Mouse (Mus musculus) MEL (cell line): ENCODE measurements around the gene Jup. TPM values are rescaled to one million over a fixed set of nuclear protein-coding genes. Genes with fewer than 3 reads are reported as not detected.

Experiments
- DNase-seq: peaks from one replicate; pipeline ENCODE4 v3.0.0; 2011; ENCODE audit warnings: low read depth, low spot score
- H3K27ac ChIP-seq: 2 replicates; pipeline ENCODE4 v1.5.1; 2012; ENCODE audit warnings: low read depth, mild to moderate bottlenecking, control low read depth, low read length, moderate library complexity; ENCODE audit not compliant: control insufficient read depth
- H3K27me3 ChIP-seq, 2 experiments: fragments of 150-350 bp in 1 of 2; sonication (generic) in 1 of 2; 2 replicates each; pipeline ENCODE4 v1.6.1; 2012; ENCODE audit warnings: low read length in 2 of 2, mild to moderate bottlenecking in 2 of 2, improper control_type of control experiment in 1 of 2, moderate library complexity in 1 of 2; ENCODE audit not compliant: insufficient read depth in 2 of 2, control insufficient read depth in 1 of 2
- H3K36me3 ChIP-seq, 2 experiments: 2 replicates each; pipeline ENCODE4 v1.6.1; 2012 to 2014; ENCODE audit warnings: low read length in 2 of 2, improper control_type of control experiment in 1 of 2, inconsistent platforms in 1 of 2, mild to moderate bottlenecking in 1 of 2; ENCODE audit not compliant: insufficient read depth in 2 of 2, control insufficient read depth in 1 of 2
- H3K4me1 ChIP-seq, 2 experiments: fragments of 150-350 bp in 1 of 2; sonication (generic) in 1 of 2; 2 replicates each; pipeline ENCODE4 v1.6.1; 2012; ENCODE audit warnings: low read length in 2 of 2, improper control_type of control experiment in 1 of 2, mild to moderate bottlenecking in 1 of 2; ENCODE audit not compliant: insufficient read depth in 2 of 2, control insufficient read depth in 1 of 2
- H3K4me3 ChIP-seq, 2 experiments: fragments of 150-350 bp in 1 of 2; sonication (generic) in 1 of 2; 2 replicates each; pipeline ENCODE4 v1.5.1; 2012; ENCODE audit warnings: low read depth in 2 of 2, low read length in 2 of 2, mild to moderate bottlenecking in 2 of 2, moderate library complexity in 2 of 2, control low read depth in 1 of 2, improper control_type of control experiment in 1 of 2; ENCODE audit not compliant: control insufficient read depth in 1 of 2, insufficient read depth in 1 of 2
- H3K79me2 ChIP-seq: 2 replicates; pipeline ENCODE4 v1.6.1; 2012; ENCODE audit warnings: mild to moderate bottlenecking, low read length, moderate library complexity; ENCODE audit not compliant: control insufficient read depth, poor library complexity, insufficient read depth
- H3K9ac ChIP-seq: 2 replicates; pipeline ENCODE4 v1.6.1; 2012; ENCODE audit warnings: low read depth, mild to moderate bottlenecking, control low read depth, low read length, moderate library complexity; ENCODE audit not compliant: control insufficient read depth, poor library complexity, severe bottlenecking
- H3K9me3 ChIP-seq: fragments of 150-350 bp; sonication (generic); replicated peaks from 2 replicates; pipeline ENCODE4 v1.6.1; 2012; ENCODE audit warnings: mild to moderate bottlenecking, low read length, improper control_type of control experiment, moderate library complexity; ENCODE audit not compliant: insufficient read depth
- E2F4 ChIP-seq: IDR thresholded peaks from 2 replicates; pipeline ENCODE4 v1.6.1; 2011; ENCODE audit warnings: low read depth, low read length, improper control_type of control experiment, borderline replicate concordance
- EP300 ChIP-seq, 2 experiments: IDR thresholded peaks; 2 replicates each; pipeline ENCODE4 v1.6.1; 2011; ENCODE audit warnings: improper control_type of control experiment in 2 of 2, low read length in 2 of 2, low read depth in 1 of 2, mild to moderate bottlenecking in 1 of 2
- ETS1 ChIP-seq: IDR thresholded peaks from 2 replicates; pipeline ENCODE4 v1.6.1; 2012; ENCODE audit warnings: low read depth, mild to moderate bottlenecking, inconsistent platforms, low read length, improper control_type of control experiment, moderate library complexity
- GABPA ChIP-seq: IDR thresholded peaks from 2 replicates; pipeline ENCODE4 v1.6.1; 2012; ENCODE audit warnings: low read depth, mild to moderate bottlenecking, inconsistent platforms, low read length, improper control_type of control experiment, moderate library complexity
- GATA1 ChIP-seq: IDR thresholded peaks from 2 replicates; pipeline ENCODE4 v1.6.1; 2011; ENCODE audit warnings: low read depth, low read length, improper control_type of control experiment
- MYB ChIP-seq: IDR thresholded peaks from 2 replicates; pipeline ENCODE4 v1.6.1; 2011; ENCODE audit warnings: mild to moderate bottlenecking, low read depth, low read length, improper control_type of control experiment
- MYC ChIP-seq: IDR thresholded peaks from 2 replicates; pipeline ENCODE4 v1.6.1; 2011; ENCODE audit warnings: low read depth, mild to moderate bottlenecking, low read length, improper control_type of control experiment, moderate library complexity
- NELFE ChIP-seq: IDR thresholded peaks from 2 replicates; pipeline ENCODE4 v1.6.1; 2011; ENCODE audit warnings: low read depth, low read length, improper control_type of control experiment
- POLR2AphosphoS2 ChIP-seq: IDR thresholded peaks from 2 replicates; pipeline ENCODE4 v1.6.1; 2011; ENCODE audit warnings: low read length, improper control_type of control experiment
- POLR2AphosphoS5 ChIP-seq: IDR thresholded peaks from 2 replicates; pipeline ENCODE4 v1.6.1; 2012; ENCODE audit warnings: low read depth, borderline replicate concordance, mild to moderate bottlenecking, inconsistent platforms, low read length, moderate library complexity, mixed read lengths
- UBTF ChIP-seq: IDR thresholded peaks from 2 replicates; pipeline ENCODE4 v1.6.1; 2012; ENCODE audit warnings: low read depth, mild to moderate bottlenecking, inconsistent platforms, low read length, improper control_type of control experiment, moderate library complexity, borderline replicate concordance; ENCODE audit not compliant: insufficient read depth
- USF1 ChIP-seq: IDR thresholded peaks from 2 replicates; pipeline ENCODE4 v1.6.1; 2014; ENCODE audit warnings: low read depth, mild to moderate bottlenecking, inconsistent platforms, low read length, improper control_type of control experiment, moderate library complexity
- ZC3H11A ChIP-seq: IDR thresholded peaks from 2 replicates; pipeline ENCODE4 v1.6.1; 2012; ENCODE audit warnings: low read depth, mild to moderate bottlenecking, inconsistent platforms, low read length, improper control_type of control experiment
- ZNF384 ChIP-seq: IDR thresholded peaks from 2 replicates; pipeline ENCODE4 v1.6.1; 2012; ENCODE audit warnings: low read depth, mild to moderate bottlenecking, inconsistent platforms, low read length, improper control_type of control experiment
- polyA plus RNA-seq, 2 experiments: library from polyadenylated mRNA; stranded (reverse) in 1 of 2; unstranded in 1 of 2; fragments of >175 nt in 1 of 2; fragments of >200 nt in 1 of 2; gene quantifications; 2 replicates each; pipeline versions ENCODE4 v1.2.1 to v1.2.4; 2012; ENCODE audit warnings: low replicate concordance in 2 of 2, low read depth in 1 of 2; ENCODE audit not compliant: insufficient read length in 2 of 2, insufficient read depth in 1 of 2, missing spikeins in 1 of 2
- total RNA-seq: library from RNA; depleted of rRNA; stranded (reverse); fragments of 300-350 nt; gene quantifications from 2 replicates; pipeline ENCODE4 v1.2.3, GENCODE M21; 2012

Jup gene
- total and polyA plus RNA-seq, 3 experiments: 1.0 to 8.5 TPM; not detected in 1

GRCm38 (mm10) chr11:100425851-100426250 lies 28.3 kb upstream of the Jup start (continued):
- TF ChIP-seq MYC (peak; percentile 75; the same call in 1 of the 2 replicates), GABPA (no peak), ETS1 (peak; percentile 46; the same call in 1 of the 2 replicates), ZC3H11A (peak; percentile 95), MYB (no peak), ZNF384 (peak; percentile 65; the same call in 1 of the 2 replicates), GATA1 (peak; percentile 96), NELFE (no peak)

- TF ChIP-seq EP300 (IDR thresholded peaks at IDR 0.05; ENCODE audit: low read depth in 1 of 2, low read length in 2 of 2) (no peak), UBTF (no peak), ETS1 (no peak), NELFE (no peak)
- H3K9ac ChIP-seq: no peak overlapping the region
- no peaks in the 10 kb centered on the region for H3K9me3 ChIP-seq
- H3K4me1 ChIP-seq: peaks cover 2 to 8% of the 10 kb centered on the region in 2 experiments
- no peak overlapping the region for H3K4me3 ChIP-seq
- no peak overlapping the region for H3K27ac ChIP-seq
- H3K36me3 ChIP-seq: peaks cover 0 to 4% of the 10 kb centered on the region in 2 experiments; a peak in 2 of 4 replicates
- DNase-seq: no peak
- H3K27me3 ChIP-seq: no peaks in the 10 kb centered on the region
- no peaks in the 10 kb centered on the region for H3K79me2 ChIP-seq
These were observed 26.3 kb upstream of the Jup start for GRCm38 (mm10) chr11:100423836-100424235.

- no peaks in the 10 kb centered on the region for H3K79me2 ChIP-seq
- H3K27me3 ChIP-seq: no peaks in the 10 kb centered on the region; a peak in 1 of 4 replicates
- H3K36me3 ChIP-seq: peaks cover 0 to 4% of the 10 kb centered on the region in 2 experiments; a peak in 2 of 4 replicates
- H3K9me3 ChIP-seq: no peaks in the 10 kb centered on the region
- H3K4me3 ChIP-seq: no peak overlapping the region
- H3K9ac ChIP-seq: no peak overlapping the region
- no peak for DNase-seq
- H3K27ac ChIP-seq: no peak overlapping the region
- peaks cover 2 to 8% of the 10 kb centered on the region in 2 experiments for H3K4me1 ChIP-seq
- TF ChIP-seq E2F4: no peak
- no peak for TF ChIP-seq ZC3H11A
- TF ChIP-seq USF1: no peak
- no peak for TF ChIP-seq POLR2AphosphoS2
- TF ChIP-seq POLR2AphosphoS5: no peak
These were observed 24.0 kb upstream of the Jup start for GRCm38 (mm10) chr11:100421537-100421936.
